Comparison of ENCODE assay signal across 15 mouse cellular contexts in the genomic region with DNA sequence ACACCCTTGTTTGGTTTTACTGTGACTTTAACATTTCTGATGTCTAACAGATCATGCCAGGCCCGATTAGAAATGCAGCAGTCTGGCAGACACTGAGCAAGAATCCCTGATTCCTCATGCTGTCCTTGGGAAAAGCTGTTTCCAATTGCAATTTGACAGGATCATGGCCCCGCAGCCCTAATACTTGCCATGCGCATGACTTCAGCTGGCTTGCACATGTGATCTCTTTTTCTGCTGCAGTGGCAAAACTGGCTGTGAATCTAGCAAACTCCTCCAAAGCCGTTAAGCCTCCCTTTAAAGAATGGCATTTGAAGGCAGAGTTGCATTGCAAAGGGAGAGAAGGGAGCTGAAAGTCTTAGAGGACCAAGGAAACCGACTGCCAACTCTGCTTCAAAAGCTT. TPM values are rescaled to one million over a fixed set of nuclear protein-coding genes. Genes with fewer than 3 reads are reported as not detected.
DNase-seq lines count a peak whose midpoint lies in the region; ATAC-seq and TF ChIP-seq lines count a peak whose summit lies in the region.
"Had no signal": no experiment of that assay in that cellular context is flagged by ENCODE, and none has a peak within 500 bp of the region (broad histone marks: within the 10 kb centered on the region; RNA-seq: fewer than 3 reads in every experiment).

No protein-coding gene starts in this region.

- TF ChIP-seq CTCF in forebrain, postnatal 0 days (IDR thresholded peaks at IDR 0.05; ENCODE audit: low read depth) = no peak
- no peak for TF ChIP-seq CTCF in midbrain, postnatal 0 days (IDR thresholded peaks at IDR 0.05)

- no peak overlapping the region for H3K4me2 ChIP-seq in forebrain, postnatal 0 days (ENCODE audit: low read depth)
- no peak overlapping the region for H3K4me2 ChIP-seq in forebrain, embryonic 14.5 days (ENCODE audit: low read length)
- H3K4me2 ChIP-seq in midbrain, postnatal 0 days (ENCODE audit: low read depth, low read length, poor library complexity, severe bottlenecking) = no peak overlapping the region
- no peak overlapping the region for H3K4me2 ChIP-seq in embryonic facial prominence, embryonic 14.5 days (ENCODE audit: low read depth, low read length)

- H3K27ac ChIP-seq in forebrain, postnatal 0 days (ENCODE audit: low read depth, low read length) = no peak overlapping the region; the same call in 1 of the 2 replicates
- H3K27ac ChIP-seq in forebrain, embryonic 14.5 days (ENCODE audit: low read depth, low read length) = no peak overlapping the region
- no peak overlapping the region for H3K27ac ChIP-seq in midbrain, embryonic 10.5 days (replicated peaks)
- H3K27ac ChIP-seq in midbrain, postnatal 0 days (ENCODE audit: low read depth, low read length) = no peak overlapping the region
- peak overlapping the region; percentile 22; the same call in 1 of the 2 replicates for H3K27ac ChIP-seq in embryonic facial prominence, embryonic 14.5 days (replicated peaks; ENCODE audit: low read depth, low read length)

- H3K36me3 ChIP-seq in forebrain, postnatal 0 days (ENCODE audit: insufficient read depth) = no peaks in the 10 kb centered on the region
- H3K36me3 ChIP-seq in forebrain, embryonic 14.5 days (ENCODE audit: control insufficient read depth, insufficient read depth, low read length) = no peaks in the 10 kb centered on the region
- H3K36me3 ChIP-seq in midbrain, embryonic 10.5 days = no peaks in the 10 kb centered on the region
- H3K36me3 ChIP-seq in midbrain, postnatal 0 days (ENCODE audit: insufficient read depth, low read length) = no peaks in the 10 kb centered on the region
- no peaks in the 10 kb centered on the region for H3K36me3 ChIP-seq in embryonic facial prominence, embryonic 14.5 days (ENCODE audit: control insufficient read depth, insufficient read depth, low read length)

- H3K9ac ChIP-seq in forebrain, postnatal 0 days = no peak overlapping the region
- H3K9ac ChIP-seq in forebrain, embryonic 14.5 days (ENCODE audit: low read length) = no peak overlapping the region
- H3K9ac ChIP-seq in midbrain, postnatal 0 days (replicated peaks; ENCODE audit: low read length, poor library complexity, severe bottlenecking) = no peak overlapping the region
- no peak overlapping the region for H3K9ac ChIP-seq in embryonic facial prominence, embryonic 14.5 days (ENCODE audit: low read depth, low read length)

- no peak for DNase-seq in forebrain, postnatal 0 days
- DNase-seq in forebrain, embryonic 14.5 days (ENCODE audit: low spot score) = no peak
- peak; percentile 17 for DNase-seq in midbrain, embryonic 10.5 days (ENCODE audit: low spot score)
- DNase-seq in midbrain, postnatal 0 days (ENCODE audit: low spot score) = no peak
- peak; percentile 88 for DNase-seq in embryonic facial prominence, embryonic 14.5 days (ENCODE audit: low spot score)
- peak; percentile 56 for DNase-seq in mesoderm, embryonic 11.5 days (ENCODE audit: low read depth, low spot score)
- no peak for DNase-seq in liver
- no peak for DNase-seq in urinary bladder, adult 18-20 months (ENCODE audit: low spot score in 2 of 2)
- DNase-seq: adrenal gland, postnatal 10 days; cerebellum, adult 18-20 months; gastrocnemius, postnatal 25 days; spleen, adult 18-20 months had no signal

- 43% methylated on average over 5 of the region's 5 CpGs for WGBS in forebrain, postnatal 0 days
- WGBS in forebrain, embryonic 14.5 days = 60% methylated on average over 5 of the region's 5 CpGs
- WGBS in midbrain, embryonic 10.5 days = 46% methylated on average over 5 of the region's 5 CpGs
- 28% methylated on average over 5 of the region's 5 CpGs for WGBS in midbrain, postnatal 0 days
- 25% methylated on average over 5 of the region's 5 CpGs for WGBS in embryonic facial prominence, embryonic 14.5 days

- no peaks in the 10 kb centered on the region for H3K9me3 ChIP-seq in forebrain, postnatal 0 days (ENCODE audit: low read length)
- no peaks in the 10 kb centered on the region for H3K9me3 ChIP-seq in forebrain, embryonic 14.5 days (replicated peaks; ENCODE audit: control insufficient read depth, low read length)
- H3K9me3 ChIP-seq in midbrain, embryonic 10.5 days (replicated peaks) = no peaks in the 10 kb centered on the region
- H3K9me3 ChIP-seq in midbrain, postnatal 0 days (ENCODE audit: low read length) = no peaks in the 10 kb centered on the region
- H3K9me3 ChIP-seq in embryonic facial prominence, embryonic 14.5 days (ENCODE audit: control insufficient read depth, low read length) = no peaks in the 10 kb centered on the region

- ATAC-seq in forebrain, postnatal 0 days = peak; percentile 34; the same call in 1 of the 2 replicates
- no peak for ATAC-seq in forebrain, embryonic 14.5 days
- ATAC-seq in midbrain, postnatal 0 days (ENCODE audit: low FRiP score) = no peak
- peak; percentile 70 for ATAC-seq in embryonic facial prominence, embryonic 14.5 days (ENCODE audit: low read depth)

- H3K4me1 ChIP-seq in forebrain, postnatal 0 days (ENCODE audit: insufficient read depth) = peaks cover 11% of the 10 kb centered on the region; the same call in 1 of the 2 replicates
- H3K4me1 ChIP-seq in forebrain, embryonic 14.5 days (ENCODE audit: control insufficient read depth, insufficient read depth, low read length) = 0 out of 2 replicates have a peak, but pooled peaks cover under 1% of the 10 kb centered on the region
- peaks cover 13% of the 10 kb centered on the region for H3K4me1 ChIP-seq in midbrain, embryonic 10.5 days
- no peaks in the 10 kb centered on the region for H3K4me1 ChIP-seq in midbrain, postnatal 0 days (ENCODE audit: insufficient read depth, low read length)
- H3K4me1 ChIP-seq in embryonic facial prominence, embryonic 14.5 days (ENCODE audit: control insufficient read depth, insufficient read depth, low read length) = peaks cover 10% of the 10 kb centered on the region; the same call in 1 of the 2 replicates

- H3K27me3 ChIP-seq in forebrain, postnatal 0 days (ENCODE audit: insufficient read depth, low read length) = no peaks in the 10 kb centered on the region
- no peaks in the 10 kb centered on the region for H3K27me3 ChIP-seq in forebrain, embryonic 14.5 days (replicated peaks; ENCODE audit: control insufficient read depth, insufficient read depth, low read length)
- no peaks in the 10 kb centered on the region for H3K27me3 ChIP-seq in midbrain, embryonic 10.5 days (ENCODE audit: low read depth, poor library complexity, severe bottlenecking)
- H3K27me3 ChIP-seq in midbrain, postnatal 0 days (ENCODE audit: insufficient read depth, low read length) = no peaks in the 10 kb centered on the region
- H3K27me3 ChIP-seq in embryonic facial prominence, embryonic 14.5 days (replicated peaks; ENCODE audit: control insufficient read depth, insufficient read depth, low read length) = no peaks in the 10 kb centered on the region

- no peak overlapping the region for H3K4me3 ChIP-seq in forebrain, postnatal 0 days (ENCODE audit: low read depth, low read length)
- no peak overlapping the region for H3K4me3 ChIP-seq in forebrain, embryonic 14.5 days (ENCODE audit: low read depth, low read length)
- H3K4me3 ChIP-seq in midbrain, embryonic 10.5 days = no peak overlapping the region
- no peak overlapping the region for H3K4me3 ChIP-seq in midbrain, postnatal 0 days (ENCODE audit: low read depth, low read length)
- H3K4me3 ChIP-seq in embryonic facial prominence, embryonic 14.5 days (ENCODE audit: low read depth, low read length) = no peak overlapping the region

RNA-seq across cellular contexts. Expression of a gene that starts 40.7 kb away (rescaled TPM):
- 6.8 and 12.6 TPM in 2 replicates for total RNA-seq in forebrain, postnatal 0 days (2014; rRNA removed)
- polyA plus RNA-seq in forebrain, postnatal 0 days (2015; fragmentation: Nextera tagmentation; extraction: Ambion mirVana) = 3.3 and 4.1 TPM in 2 replicates
- 2.1 and 2.2 TPM in 2 replicates for polyA plus RNA-seq in forebrain, embryonic 14.5 days (2014; fragmentation: Nextera tagmentation; extraction: Ambion mirVana)
- 0.62 and 0.75 TPM in 2 replicates for polyA plus RNA-seq in midbrain, embryonic 10.5 days (2016; fragmentation: Nextera tagmentation; extraction: Ambion mirVana)
- total RNA-seq in midbrain, postnatal 0 days (2014; rRNA removed) = 13.0 and 16.9 TPM in 2 replicates
- polyA plus RNA-seq in midbrain, postnatal 0 days (2015; fragmentation: Nextera tagmentation; extraction: Ambion mirVana) = 3.2 and 3.8 TPM in 2 replicates
- 11.2 and 12.5 TPM in 2 replicates for polyA plus RNA-seq in embryonic facial prominence, embryonic 14.5 days (2014; fragmentation: Nextera tagmentation; extraction: Ambion mirVana)
- total RNA-seq: neutrophil, adult 5-6 weeks had no signal

RNA-seq across cellular contexts. Expression of a gene that starts 55.5 kb away (rescaled TPM):
- 0.81 and 1.3 TPM in 2 replicates for total RNA-seq in forebrain, postnatal 0 days (2014; rRNA removed)
- 0.69 and 0.77 TPM in 2 replicates for polyA plus RNA-seq in forebrain, postnatal 0 days (2015; fragmentation: Nextera tagmentation; extraction: Ambion mirVana)
- 0.50 and 0.57 TPM in 2 replicates for polyA plus RNA-seq in forebrain, embryonic 14.5 days (2014; fragmentation: Nextera tagmentation; extraction: Ambion mirVana)
- 0.69 and 0.88 TPM in 2 replicates for polyA plus RNA-seq in midbrain, embryonic 10.5 days (2016; fragmentation: Nextera tagmentation; extraction: Ambion mirVana)
- 1.3 and 1.4 TPM in 2 replicates for total RNA-seq in midbrain, postnatal 0 days (2014; rRNA removed)
- polyA plus RNA-seq in midbrain, postnatal 0 days (2015; fragmentation: Nextera tagmentation; extraction: Ambion mirVana) = 0.32 and 0.70 TPM in 2 replicates
- polyA plus RNA-seq in embryonic facial prominence, embryonic 14.5 days (2014; fragmentation: Nextera tagmentation; extraction: Ambion mirVana) = 5.0 and 6.7 TPM in 2 replicates
- total RNA-seq: gastrocnemius, postnatal 25 days; megakaryocyte, adult 5-6 weeks; neutrophil, adult 5-6 weeks had no signal
- polyA plus RNA-seq: large intestine, adult 2 months had no signal

Comparison
In these comparisons a context has a peak if more than half of its experiments do, and no peak if none do; other contexts are left out.
1. ATAC-seq: peak in forebrain, postnatal 0 days (single experiment) and embryonic facial prominence, embryonic 14.5 days (single experiment); none in forebrain, embryonic 14.5 days (single experiment) and midbrain, postnatal 0 days (single experiment).
2. DNase-seq: peak in midbrain, embryonic 10.5 days (single experiment), embryonic facial prominence, embryonic 14.5 days (single experiment) and mesoderm, embryonic 11.5 days (single experiment); none in forebrain, postnatal 0 days (single experiment), forebrain, embryonic 14.5 days (single experiment), midbrain, postnatal 0 days (single experiment), liver (single experiment) and urinary bladder, adult 18-20 months (0 of 2).